Mouse (Mus musculus): ENCODE results near the gene Gm30191. TPM values are rescaled to one million over a fixed set of nuclear protein-coding genes. Genes with fewer than 3 reads are reported as not detected.
"Not testable (repeated sequence)": the region's sequence is repeated elsewhere in the genome, so short reads cannot be mapped to it uniquely, and the experiment has no call there.

Gene Gm30191
- polyA plus RNA-seq, 1 experiment from 2014 or later, result not detected

GRCm38 (mm10) chr4:134255854-134256253 lies 9.1 kb downstream of the Gm30191 start:
- H3K4me2 ChIP-seq (replicated peaks; ENCODE audit: low read depth, low read length), result no peak overlapping the region

GRCm38 (mm10) chr4:134256407-134257197 lies 9.9 kb downstream of the Gm30191 start:
- Histone ChIP-seq H3K27ac (ENCODE audit: low read length) (no peak overlapping the region), H3K9ac (replicated peaks; ENCODE audit: low read depth, low read length) (no peak overlapping the region), H3K4me2 (replicated peaks; ENCODE audit: low read depth, low read length) (no peak overlapping the region), H3K4me3 (ENCODE audit: low read depth, low read length) (no peak overlapping the region), H3K4me1 (ENCODE audit: control insufficient read depth, insufficient read depth, low read length) (peaks cover 23% of the 10 kb centered on the region), H3K9me3 (ENCODE audit: control insufficient read depth, low read depth, low read length) (no peaks in the 10 kb centered on the region), H3K27me3 (ENCODE audit: control insufficient read depth, insufficient read depth, low read length) (peaks cover 10% of the 10 kb centered on the region; the same call in 1 of the 2 replicates), H3K36me3 (ENCODE audit: control insufficient read depth, insufficient read depth, low read length) (no peaks in the 10 kb centered on the region)
- ATAC-seq (ENCODE audit: insufficient number of reproducible peaks, insufficient read depth, low FRiP score, low read depth), result peak; percentile 25; the same call in 1 of the 2 replicates
- 20% methylated on average over 19 of the region's 19 CpGs for WGBS

More at GRCm38 (mm10) chr4:134255854-134256253, 9.1 kb downstream of the Gm30191 start:
- Histone ChIP-seq H3K4me3 (ENCODE audit: low read depth, low read length) (no peak overlapping the region), H3K9me3 (ENCODE audit: control insufficient read depth, low read depth, low read length) (no peaks in the 10 kb centered on the region), H3K4me1 (ENCODE audit: control insufficient read depth, insufficient read depth, low read length) (peaks cover 25% of the 10 kb centered on the region), H3K27ac (ENCODE audit: low read length) (no peak overlapping the region), H3K27me3 (ENCODE audit: control insufficient read depth, insufficient read depth, low read length) (peaks cover 12% of the 10 kb centered on the region; the same call in 1 of the 2 replicates), H3K36me3 (ENCODE audit: control insufficient read depth, insufficient read depth, low read length) (no peaks in the 10 kb centered on the region), H3K9ac (replicated peaks; ENCODE audit: low read depth, low read length) (no peak overlapping the region)
- no peak for ATAC-seq (ENCODE audit: insufficient number of reproducible peaks, insufficient read depth, low FRiP score, low read depth)
- WGBS, result 35% methylated on average over 4 of the region's 4 CpGs

DNA sequence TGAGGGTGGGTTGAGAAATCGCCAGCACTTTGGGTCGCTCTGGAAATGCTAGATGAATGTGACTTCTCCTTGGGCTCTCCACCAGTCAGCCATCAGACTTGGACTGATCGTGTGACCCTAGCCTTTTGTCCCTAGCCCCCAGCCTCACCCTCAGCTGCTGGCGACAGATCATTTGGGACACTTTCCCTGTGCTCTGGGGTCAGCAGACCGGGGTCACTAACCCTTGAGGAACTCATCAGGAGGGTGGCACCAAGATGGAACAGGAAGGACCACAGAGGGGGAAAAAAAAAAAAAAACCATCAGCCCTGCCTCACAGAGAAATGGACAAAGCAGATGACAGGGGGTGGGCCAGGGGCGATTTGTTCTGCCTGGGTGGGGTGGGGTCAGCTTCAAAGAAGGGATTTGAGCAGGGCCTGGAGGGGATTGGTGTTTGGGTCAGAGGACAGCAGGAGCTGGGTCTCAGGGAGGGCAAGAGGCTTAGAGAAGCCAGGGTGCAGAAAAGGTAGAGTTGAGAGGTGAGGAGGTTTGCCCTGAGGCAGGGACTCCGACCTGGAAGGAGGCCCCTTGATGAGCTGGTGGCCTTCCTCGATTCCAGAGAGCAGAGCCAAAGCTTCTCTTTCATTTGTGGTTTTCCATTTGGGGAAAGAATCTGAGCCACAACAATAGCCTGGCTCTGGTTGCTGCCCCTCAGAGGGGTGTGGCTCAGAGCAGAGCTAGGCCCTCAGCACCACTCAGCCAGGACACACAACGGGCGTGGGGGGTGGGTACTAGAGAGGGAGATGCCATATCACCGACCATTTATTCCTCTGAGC lies 10.7 kb downstream of the Gm30191 start:
- no peak for ATAC-seq (ENCODE audit: insufficient number of reproducible peaks, insufficient read depth, low FRiP score, low read depth)
- H3K4me1 ChIP-seq (ENCODE audit: control insufficient read depth, insufficient read depth, low read length), result peaks cover 15% of the 10 kb centered on the region; the same call in 1 of the 2 replicates
- H3K9ac ChIP-seq (replicated peaks; ENCODE audit: low read depth, low read length), result no peak overlapping the region
- H3K27me3 ChIP-seq (ENCODE audit: control insufficient read depth, insufficient read depth, low read length), result 0 out of 2 replicates have a peak, but pooled peaks cover 3% of the 10 kb centered on the region
- H3K4me3 ChIP-seq (ENCODE audit: low read depth, low read length), result no peak overlapping the region
- H3K36me3 ChIP-seq (ENCODE audit: control insufficient read depth, insufficient read depth, low read length), result no peaks in the 10 kb centered on the region
- no peak overlapping the region for H3K27ac ChIP-seq (ENCODE audit: low read length)
- no peaks in the 10 kb centered on the region for H3K9me3 ChIP-seq (ENCODE audit: control insufficient read depth, low read depth, low read length)
- no peak overlapping the region for H3K4me2 ChIP-seq (replicated peaks; ENCODE audit: low read depth, low read length)
- WGBS, result 32% methylated on average over 11 of the region's 11 CpGs

DNA sequence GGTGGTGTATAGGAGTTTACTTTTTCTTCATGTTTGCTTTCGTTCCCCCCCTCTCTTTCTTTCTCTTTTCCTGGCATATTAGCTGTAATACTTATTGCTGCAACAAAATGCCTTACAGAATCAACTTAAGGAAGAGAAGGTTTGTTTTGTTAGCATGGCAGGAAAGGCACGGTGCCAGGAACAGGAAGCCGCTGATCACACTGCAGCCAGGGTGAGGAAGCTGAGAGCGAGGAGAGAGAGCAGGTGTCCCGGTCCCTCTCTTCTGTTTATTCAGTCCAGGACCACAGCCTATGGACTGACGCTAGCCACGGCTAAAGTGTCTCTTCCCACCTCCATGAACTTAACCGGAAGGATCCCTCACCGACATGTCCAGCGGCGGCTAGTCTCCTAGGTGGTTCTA lies 11.6 kb downstream of the Gm30191 start:
- H3K4me3 ChIP-seq (ENCODE audit: low read depth, low read length), result no peak overlapping the region
- no peaks in the 10 kb centered on the region for H3K36me3 ChIP-seq (ENCODE audit: control insufficient read depth, insufficient read depth, low read length)
- ATAC-seq (ENCODE audit: insufficient number of reproducible peaks, insufficient read depth, low FRiP score, low read depth), result no peak
- 51% methylated on average over 11 of the region's 11 CpGs for WGBS
- 0 out of 2 replicates have a peak, but pooled peaks cover 2% of the 10 kb centered on the region for H3K27me3 ChIP-seq (ENCODE audit: control insufficient read depth, insufficient read depth, low read length)
- H3K9ac ChIP-seq (replicated peaks; ENCODE audit: low read depth, low read length), result no peak overlapping the region
- no peak overlapping the region for H3K27ac ChIP-seq (ENCODE audit: low read length)
- H3K4me2 ChIP-seq (replicated peaks; ENCODE audit: low read depth, low read length), result no peak overlapping the region
- peaks cover 15% of the 10 kb centered on the region; the same call in 1 of the 2 replicates for H3K4me1 ChIP-seq (ENCODE audit: control insufficient read depth, insufficient read depth, low read length)
- no peaks in the 10 kb centered on the region for H3K9me3 ChIP-seq (ENCODE audit: control insufficient read depth, low read depth, low read length)

- Histone ChIP-seq H3K36me3 (ENCODE audit: control insufficient read depth, insufficient read depth, low read length) (no peaks in the 10 kb centered on the region), H3K4me2 (replicated peaks; ENCODE audit: low read depth, low read length) (no peak overlapping the region), H3K4me1 (ENCODE audit: control insufficient read depth, insufficient read depth, low read length) (no peaks in the 10 kb centered on the region), H3K27me3 (ENCODE audit: control insufficient read depth, insufficient read depth, low read length) (no peaks in the 10 kb centered on the region), H3K9ac (replicated peaks; ENCODE audit: low read depth, low read length) (no peak overlapping the region), H3K27ac (ENCODE audit: low read length) (no peak overlapping the region), H3K4me3 (ENCODE audit: low read depth, low read length) (no peak overlapping the region), H3K9me3 (ENCODE audit: control insufficient read depth, low read depth, low read length) (peaks cover 3% of the 10 kb centered on the region; the same call in 1 of the 2 replicates)
- 25% methylated on average over 6 of the region's 6 CpGs for WGBS
- ATAC-seq (ENCODE audit: insufficient number of reproducible peaks, insufficient read depth, low FRiP score, low read depth), result no peak
These were observed 16.5 kb downstream of the Gm30191 start for GRCm38 (mm10) chr4:134263191-134263590.

DNA sequence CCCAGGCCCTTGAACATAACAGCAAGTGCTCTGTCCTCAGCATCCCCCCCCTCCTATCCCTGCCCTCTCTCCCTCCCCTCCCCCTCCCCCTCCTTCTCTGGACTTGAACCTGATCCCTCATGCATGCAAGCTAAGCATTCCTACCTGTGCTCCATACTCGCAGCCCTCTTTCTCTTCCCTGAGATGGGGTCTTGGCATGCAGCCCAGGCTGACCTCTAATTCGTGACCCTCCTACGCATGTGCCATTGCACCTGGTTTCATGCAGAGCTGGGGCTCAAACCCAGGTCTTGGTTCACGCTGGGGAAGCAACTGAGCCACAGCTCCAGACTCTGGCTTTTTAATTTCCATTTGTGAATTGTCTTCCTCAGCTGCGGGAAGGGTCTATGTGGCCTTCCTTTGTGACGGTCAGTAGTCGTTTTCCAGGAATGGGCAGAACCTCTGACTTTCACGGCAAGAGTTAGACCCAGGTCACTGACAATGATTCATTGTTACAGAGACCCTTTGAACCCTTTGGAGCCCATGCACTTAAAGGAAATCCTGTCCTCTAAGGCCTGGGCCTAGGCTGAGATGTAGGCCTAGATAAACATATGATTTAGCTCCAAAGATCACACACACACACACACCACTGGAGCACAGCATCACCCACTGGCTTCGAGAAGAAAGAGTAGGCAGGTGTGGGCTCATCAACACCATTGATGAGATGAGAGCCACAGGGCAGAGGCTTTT lies 19.3 kb downstream of the Gm30191 start:
- no peak for ATAC-seq (ENCODE audit: insufficient number of reproducible peaks, insufficient read depth, low FRiP score, low read depth)
- Histone ChIP-seq H3K4me2 (replicated peaks; ENCODE audit: low read depth, low read length) (no peak overlapping the region), H3K9me3 (ENCODE audit: control insufficient read depth, low read depth, low read length) (peaks cover 3% of the 10 kb centered on the region; the same call in 1 of the 2 replicates), H3K4me1 (ENCODE audit: control insufficient read depth, insufficient read depth, low read length) (no peaks in the 10 kb centered on the region), H3K27me3 (ENCODE audit: control insufficient read depth, insufficient read depth, low read length) (no peaks in the 10 kb centered on the region), H3K36me3 (ENCODE audit: control insufficient read depth, insufficient read depth, low read length) (no peaks in the 10 kb centered on the region), H3K4me3 (ENCODE audit: low read depth, low read length) (no peak overlapping the region), H3K9ac (replicated peaks; ENCODE audit: low read depth, low read length) (no peak overlapping the region), H3K27ac (ENCODE audit: low read length) (no peak overlapping the region)
- WGBS, result 55% methylated on average over 9 of the region's 9 CpGs

DNA sequence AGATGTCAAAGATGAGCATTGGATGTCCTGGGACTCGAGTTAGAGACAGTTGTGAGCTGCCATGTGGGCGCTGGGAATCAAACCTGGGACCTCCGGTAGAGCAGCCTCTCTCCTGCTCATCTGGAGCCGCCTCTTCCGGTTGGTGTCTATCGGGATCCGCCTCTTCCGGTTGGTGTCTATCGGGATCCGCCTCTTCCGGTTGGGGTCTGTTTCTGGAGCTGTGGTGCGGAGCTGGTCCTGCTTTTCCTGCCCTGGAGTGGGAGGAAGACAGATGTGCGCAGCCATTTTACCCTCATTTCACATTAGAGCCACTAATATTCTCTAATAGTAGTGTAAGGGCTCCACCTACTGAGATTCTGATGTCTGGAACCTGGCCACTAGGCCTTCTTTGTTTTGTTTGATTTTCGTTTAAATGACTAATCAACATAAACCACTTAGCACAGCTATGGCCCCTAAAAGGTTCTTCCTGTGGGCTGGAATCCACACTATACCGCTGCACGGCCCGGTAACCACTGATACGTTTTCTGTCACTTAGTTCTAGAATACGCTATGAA lies 21.4 kb downstream of the Gm30191 start:
- 84% methylated on average over 19 of the region's 19 CpGs for WGBS
- no peak overlapping the region for H3K4me2 ChIP-seq (replicated peaks; ENCODE audit: low read depth, low read length)
- H3K27ac ChIP-seq (ENCODE audit: low read length), result no peak overlapping the region
- peaks cover 3% of the 10 kb centered on the region; the same call in 1 of the 2 replicates for H3K9me3 ChIP-seq (ENCODE audit: control insufficient read depth, low read depth, low read length)
- H3K4me3 ChIP-seq (ENCODE audit: low read depth, low read length), result no peak overlapping the region
- H3K27me3 ChIP-seq (ENCODE audit: control insufficient read depth, insufficient read depth, low read length), result no peaks in the 10 kb centered on the region
- H3K4me1 ChIP-seq (ENCODE audit: control insufficient read depth, insufficient read depth, low read length), result no peaks in the 10 kb centered on the region
- H3K36me3 ChIP-seq (ENCODE audit: control insufficient read depth, insufficient read depth, low read length), result no peaks in the 10 kb centered on the region
- no peak overlapping the region for H3K9ac ChIP-seq (replicated peaks; ENCODE audit: low read depth, low read length)
- ATAC-seq (ENCODE audit: insufficient number of reproducible peaks, insufficient read depth, low FRiP score, low read depth), result no peak

DNA sequence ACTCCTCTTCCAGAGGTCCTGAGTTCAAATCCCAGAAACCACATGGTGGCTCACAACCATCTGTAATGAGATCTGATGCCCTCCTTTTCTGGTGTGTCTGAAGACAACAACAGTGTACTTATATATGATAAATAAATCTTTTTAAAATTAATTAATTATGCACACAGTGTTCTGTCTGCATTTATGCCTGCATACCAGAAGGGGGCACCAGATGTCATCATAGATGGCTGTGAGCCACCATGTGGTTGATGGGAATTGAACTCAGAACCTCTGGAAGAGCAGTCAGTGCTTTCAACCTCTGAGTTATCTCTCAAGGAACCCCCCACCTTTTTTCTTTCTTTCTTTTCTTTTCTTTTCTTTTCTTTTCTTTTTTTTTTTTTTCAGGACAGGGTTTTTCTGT lies 22.9 kb downstream of the Gm30191 start:
- not testable (repeated sequence) for H3K27me3 ChIP-seq (ENCODE audit: control insufficient read depth, insufficient read depth, low read length); ATAC-seq (ENCODE audit: insufficient number of reproducible peaks, insufficient read depth, low FRiP score, low read depth); H3K36me3 ChIP-seq (ENCODE audit: control insufficient read depth, insufficient read depth, low read length); H3K9ac ChIP-seq (replicated peaks; ENCODE audit: low read depth, low read length); H3K9me3 ChIP-seq (ENCODE audit: control insufficient read depth, low read depth, low read length); H3K27ac ChIP-seq (ENCODE audit: low read length); H3K4me2 ChIP-seq (replicated peaks; ENCODE audit: low read depth, low read length); H3K4me1 ChIP-seq (ENCODE audit: control insufficient read depth, insufficient read depth, low read length); H3K4me3 ChIP-seq (ENCODE audit: low read depth, low read length)

Data from stomach, embryonic 14.5 days (tissue).